Mouse (Mus musculus) monocyte, adult 2 months (primary cell): ENCODE data around the gene Fstl3.

ENCODE experiments used
- DNase-seq, 2 experiments: peaks; one replicate each; pipeline ENCODE4 v3.0.0; 2022; ENCODE audit warnings: low spot score in 2 of 2, low read depth in 1 of 2

Fstl3 gene

GRCm38 (mm10) chr10:79808728-79809127 is 31.7 kb downstream of the Fstl3 start:
- DNase-seq, result no peak

GRCm38 (mm10) chr10:79811736-79812637 is 34.9 kb downstream of the Fstl3 start:
- DNase-seq, result peak; percentile 42 to 69

DNA sequence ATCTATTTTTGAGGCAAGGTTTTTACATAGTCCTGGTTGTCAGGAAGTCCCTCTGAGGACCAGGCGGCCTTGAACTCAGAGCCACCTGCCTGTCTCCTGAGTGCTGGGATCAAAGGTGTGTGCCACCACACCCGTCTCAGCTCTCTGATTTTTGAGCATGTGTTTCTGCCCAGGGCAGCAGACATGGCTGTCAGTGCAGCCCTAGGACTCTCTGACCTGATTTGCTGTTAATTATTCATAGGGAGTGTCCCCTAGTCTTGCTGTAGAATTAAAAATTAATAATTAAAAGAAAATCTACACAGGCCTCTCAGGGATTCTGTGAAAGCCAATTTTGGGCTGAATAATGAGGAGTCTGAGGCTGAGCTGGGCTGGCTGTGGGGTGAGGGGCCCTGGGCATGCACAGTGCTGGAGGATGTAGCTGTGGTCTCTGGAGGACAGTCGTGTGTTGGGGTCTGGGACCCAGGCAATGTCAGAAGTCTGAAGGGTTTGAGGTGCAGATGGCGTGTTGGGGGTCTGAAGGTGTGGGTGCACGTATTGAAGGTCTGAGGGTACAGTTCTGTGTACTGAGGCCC is 37.3 kb downstream of the Fstl3 start:
- no peak for DNase-seq

GRCm38 (mm10) chr10:79815671-79816494 is 38.8 kb downstream of the Fstl3 start:
- DNase-seq, result no peak

- DNase-seq, result no peak
Observed at GRCm38 (mm10) chr10:79817111-79817510, 40.0 kb downstream of the Fstl3 start.

GRCm38 (mm10) chr10:79818225-79818624 is 41.2 kb downstream of the Fstl3 start:
- DNase-seq, result no peak

- DNase-seq, result no peak
Observed at GRCm38 (mm10) chr10:79819606-79820005, 42.5 kb downstream of the Fstl3 start.

- DNase-seq, result no peak
Observed at GRCm38 (mm10) chr10:79820277-79820676, 43.2 kb downstream of the Fstl3 start.

GRCm38 (mm10) chr10:79820782-79821181 is 43.7 kb downstream of the Fstl3 start, which contains the start of gene Misp:
Gene Misp (plus strand): TSS chr10:79820989.
- no peak for DNase-seq

- no peak for DNase-seq
Observed at GRCm38 (mm10) chr10:79821731-79822130, 44.7 kb downstream of the Fstl3 start.

DNA sequence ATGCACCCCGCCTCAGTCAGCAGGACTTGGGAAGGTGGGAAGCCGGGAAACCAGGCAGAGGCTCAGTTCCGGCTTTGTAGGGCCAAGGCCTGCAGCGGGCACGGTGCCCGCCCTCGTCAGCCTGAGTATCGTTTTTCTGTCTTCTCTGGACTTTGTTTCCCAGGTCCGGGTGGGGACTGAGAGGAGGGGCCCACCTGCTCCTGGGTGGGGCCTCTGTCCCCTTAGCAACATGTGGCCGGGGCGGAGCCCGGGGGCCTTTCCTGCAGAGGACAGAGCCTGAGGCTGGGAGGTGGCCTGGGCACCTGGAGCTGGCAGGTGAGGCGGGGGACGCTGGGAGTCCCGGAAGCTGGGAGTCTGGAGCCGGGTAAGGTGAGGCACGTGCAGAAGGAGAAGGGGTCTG is 45.3 kb downstream of the Fstl3 start:
- DNase-seq, result no peak

- DNase-seq, result no peak
Observed at GRCm38 (mm10) chr10:79823011-79823410, 45.9 kb downstream of the Fstl3 start.

DNA sequence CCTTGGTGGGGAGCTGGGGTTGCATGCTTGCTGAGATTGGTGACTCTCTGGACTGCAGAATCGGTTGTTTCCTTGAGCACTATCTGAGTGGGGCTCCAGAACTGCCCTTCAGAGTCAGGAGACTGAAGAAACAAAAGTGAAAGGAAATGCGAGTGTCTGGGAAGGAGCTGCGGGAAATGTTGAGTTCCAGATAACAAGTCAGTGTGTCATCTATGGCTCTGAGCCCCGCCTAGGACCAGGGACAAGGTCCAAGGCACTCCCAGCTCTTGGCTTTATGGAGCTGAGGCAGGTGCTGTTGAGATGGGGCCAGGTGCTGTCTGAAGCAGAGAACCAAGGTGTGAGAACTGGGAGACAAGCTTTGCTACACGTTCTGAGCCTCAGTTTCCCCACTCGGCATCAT is 47.3 kb downstream of the Fstl3 start:
- DNase-seq, result no peak

GRCm38 (mm10) chr10:79831583-79831982 is 54.5 kb downstream of the Fstl3 start:
- DNase-seq, result no peak
